Mouse (Mus musculus): ENCODE results near the gene 4931409K22Rik. TPM values are rescaled to one million over a fixed set of nuclear protein-coding genes. Genes with fewer than 3 reads are reported as not detected.

Gene 4931409K22Rik
- polyA plus RNA-seq, 1 experiment from 2014 or later: 0.26 TPM

DNA sequence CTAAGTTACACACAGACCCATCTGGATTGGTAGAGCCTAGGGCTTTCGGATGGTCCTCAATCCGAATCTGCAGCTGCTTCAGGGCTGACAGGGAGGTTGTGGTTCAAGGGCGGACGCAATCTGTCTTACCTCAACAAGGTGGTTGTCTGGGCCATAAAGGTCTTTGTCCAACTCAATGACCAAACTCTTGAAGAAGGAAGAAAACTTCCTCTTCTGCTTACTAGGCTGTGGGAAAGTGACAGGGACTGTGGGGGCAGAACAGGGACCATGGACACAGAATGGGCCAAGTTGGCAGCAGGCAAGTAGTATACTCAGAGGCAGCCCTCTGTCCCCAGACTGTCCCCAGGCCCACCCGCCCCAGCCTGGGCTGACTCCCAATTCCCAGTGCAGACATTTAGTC, 38.7 kb upstream of the 4931409K22Rik start:
- no peaks in the 10 kb centered on the region for H3K9me3 ChIP-seq (ENCODE audit: control insufficient read depth, low read length)

DNA sequence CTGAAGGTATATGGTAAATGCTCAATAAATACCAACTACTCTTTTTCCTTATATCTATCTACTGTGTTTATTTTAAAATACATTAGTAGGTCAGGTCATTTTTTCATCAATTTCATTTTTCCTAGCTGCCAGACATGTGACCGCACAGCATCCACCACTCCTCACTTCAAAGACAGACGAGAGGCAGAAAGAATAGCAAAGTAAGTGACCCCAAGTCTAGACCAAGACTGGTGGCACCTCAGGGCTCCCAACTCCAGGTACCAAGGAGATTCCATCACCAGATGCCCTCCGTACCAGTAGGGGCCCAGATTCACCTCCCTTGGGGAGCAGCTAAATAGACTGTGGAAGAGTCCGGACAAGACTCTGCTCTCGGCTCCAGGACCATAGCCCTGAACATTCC, 37.7 kb upstream of the 4931409K22Rik start:
- no peaks in the 10 kb centered on the region for H3K9me3 ChIP-seq (ENCODE audit: control insufficient read depth, low read length)
- ATAC-seq (ENCODE audit: low FRiP score, low TSS enrichment): no peak
- H3K36me3 ChIP-seq (ENCODE audit: control insufficient read depth, insufficient read depth, low read length): peaks cover 56% of the 10 kb centered on the region
- no peak overlapping the region for H3K4me3 ChIP-seq (ENCODE audit: low read length)
- H3K27me3 ChIP-seq (ENCODE audit: control insufficient read depth, insufficient read depth, low read length): no peaks in the 10 kb centered on the region
- peaks cover 41% of the 10 kb centered on the region for H3K4me1 ChIP-seq (ENCODE audit: control insufficient read depth, insufficient read depth, low read length)
- WGBS: 94% methylated on average over 5 of the region's 5 CpGs
- no peak overlapping the region for H3K4me2 ChIP-seq (replicated peaks; ENCODE audit: low read depth, low read length)
- H3K9ac ChIP-seq (ENCODE audit: low read depth, low read length): no peak overlapping the region
- H3K27ac ChIP-seq (ENCODE audit: low read depth, low read length): no peak overlapping the region

More for the DNA sequence above, 38.7 kb upstream of the 4931409K22Rik start:
- H3K4me2 ChIP-seq (replicated peaks; ENCODE audit: low read depth, low read length): no peak overlapping the region
- WGBS: 90% methylated on average over 5 of the region's 5 CpGs
- peaks cover 48% of the 10 kb centered on the region for H3K36me3 ChIP-seq (ENCODE audit: control insufficient read depth, insufficient read depth, low read length)
- H3K4me3 ChIP-seq (ENCODE audit: low read length): no peak overlapping the region
- peaks cover 42% of the 10 kb centered on the region for H3K4me1 ChIP-seq (ENCODE audit: control insufficient read depth, insufficient read depth, low read length)
- H3K27ac ChIP-seq (ENCODE audit: low read depth, low read length): no peak overlapping the region
- ATAC-seq (ENCODE audit: low FRiP score, low TSS enrichment): no peak
- no peaks in the 10 kb centered on the region for H3K27me3 ChIP-seq (ENCODE audit: control insufficient read depth, insufficient read depth, low read length)
- H3K9ac ChIP-seq (ENCODE audit: low read depth, low read length): no peak overlapping the region

GRCm38 (mm10) chr5:24593928-24594327, 37.3 kb upstream of the 4931409K22Rik start:
- Histone ChIP-seq H3K36me3 (ENCODE audit: control insufficient read depth, insufficient read depth, low read length) (peaks cover 60% of the 10 kb centered on the region), H3K4me3 (ENCODE audit: low read length) (no peak overlapping the region), H3K4me2 (replicated peaks; ENCODE audit: low read depth, low read length) (no peak overlapping the region), H3K27me3 (ENCODE audit: control insufficient read depth, insufficient read depth, low read length) (no peaks in the 10 kb centered on the region), H3K9ac (ENCODE audit: low read depth, low read length) (no peak overlapping the region), H3K4me1 (ENCODE audit: control insufficient read depth, insufficient read depth, low read length) (peaks cover 36% of the 10 kb centered on the region), H3K27ac (ENCODE audit: low read depth, low read length) (no peak overlapping the region), H3K9me3 (ENCODE audit: control insufficient read depth, low read length) (no peaks in the 10 kb centered on the region)
- WGBS: 72% methylated on average over 10 of the region's 10 CpGs
- ATAC-seq (ENCODE audit: low FRiP score, low TSS enrichment): no peak

GRCm38 (mm10) chr5:24593230-24593629, 36.6 kb upstream of the 4931409K22Rik start:
- H3K27ac ChIP-seq (ENCODE audit: low read depth, low read length): no peak overlapping the region
- ATAC-seq (ENCODE audit: low FRiP score, low TSS enrichment): no peak
- H3K4me1 ChIP-seq (ENCODE audit: control insufficient read depth, insufficient read depth, low read length): peaks cover 29% of the 10 kb centered on the region
- H3K9ac ChIP-seq (ENCODE audit: low read depth, low read length): no peak overlapping the region
- WGBS: 83% methylated on average over 10 of the region's 10 CpGs
- H3K9me3 ChIP-seq (ENCODE audit: control insufficient read depth, low read length): no peaks in the 10 kb centered on the region
- H3K36me3 ChIP-seq (ENCODE audit: control insufficient read depth, insufficient read depth, low read length): peaks cover 66% of the 10 kb centered on the region
- H3K4me2 ChIP-seq (replicated peaks; ENCODE audit: low read depth, low read length): no peak overlapping the region
- H3K27me3 ChIP-seq (ENCODE audit: control insufficient read depth, insufficient read depth, low read length): no peaks in the 10 kb centered on the region
- H3K4me3 ChIP-seq (ENCODE audit: low read length): no peak overlapping the region

DNA sequence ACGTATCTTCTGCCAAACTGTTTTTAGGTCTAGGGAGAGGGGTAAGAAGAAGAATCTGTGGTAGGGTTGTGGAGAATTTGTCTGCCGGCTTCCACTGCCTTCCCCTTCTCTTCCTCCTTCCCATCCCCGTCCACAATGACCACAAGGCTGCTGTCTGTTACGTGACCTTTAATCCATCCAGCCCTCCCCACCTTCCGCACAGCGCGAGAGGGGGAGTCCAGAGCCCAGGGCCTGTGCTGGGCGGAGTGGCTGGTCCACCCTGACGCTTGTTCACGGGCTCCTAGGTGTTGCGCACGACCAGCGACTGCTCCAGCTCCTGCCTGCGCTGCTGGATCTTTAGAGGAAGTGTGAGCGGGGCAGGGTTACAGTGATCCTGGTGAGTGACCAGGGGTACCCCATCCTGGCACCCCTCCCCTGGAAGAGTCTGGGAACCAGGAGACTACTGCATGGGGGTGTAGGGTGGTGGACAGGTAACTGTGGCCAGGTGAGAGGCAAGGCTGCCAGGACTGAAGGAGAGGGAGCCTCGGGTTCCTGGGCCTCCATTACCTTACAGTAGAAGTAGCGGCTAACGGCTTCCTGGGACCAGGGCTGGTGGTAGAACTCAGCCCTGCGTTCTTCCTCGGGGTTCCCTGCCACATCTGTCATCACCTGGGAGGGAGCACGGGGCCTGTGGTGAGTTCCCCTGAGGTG, 36.0 kb upstream of the 4931409K22Rik start:
- peaks cover 29% of the 10 kb centered on the region for H3K4me1 ChIP-seq (ENCODE audit: control insufficient read depth, insufficient read depth, low read length)
- 59% methylated on average over 21 of the region's 21 CpGs for WGBS
- no peak for ATAC-seq (ENCODE audit: low FRiP score, low TSS enrichment)
- H3K9me3 ChIP-seq (ENCODE audit: control insufficient read depth, low read length): no peaks in the 10 kb centered on the region
- H3K4me2 ChIP-seq (replicated peaks; ENCODE audit: low read depth, low read length): no peak overlapping the region; the same call in 1 of the 2 replicates
- no peak overlapping the region for H3K27ac ChIP-seq (ENCODE audit: low read depth, low read length)
- no peak overlapping the region for H3K4me3 ChIP-seq (ENCODE audit: low read length)
- H3K9ac ChIP-seq (ENCODE audit: low read depth, low read length): no peak overlapping the region
- peaks cover 66% of the 10 kb centered on the region for H3K36me3 ChIP-seq (ENCODE audit: control insufficient read depth, insufficient read depth, low read length)
- H3K27me3 ChIP-seq (ENCODE audit: control insufficient read depth, insufficient read depth, low read length): no peaks in the 10 kb centered on the region

- no peaks in the 10 kb centered on the region for H3K27me3 ChIP-seq (ENCODE audit: control insufficient read depth, insufficient read depth, low read length)
- H3K4me3 ChIP-seq (ENCODE audit: low read length): no peak overlapping the region
- 0 out of 2 replicates have a peak overlapping the region, but pooled peaks have one; percentile 12 for H3K9ac ChIP-seq (ENCODE audit: low read depth, low read length)
- ATAC-seq (ENCODE audit: low FRiP score, low TSS enrichment): no peak
- H3K4me2 ChIP-seq (replicated peaks; ENCODE audit: low read depth, low read length): peak overlapping the region; percentile 33
- H3K9me3 ChIP-seq (ENCODE audit: control insufficient read depth, low read length): no peaks in the 10 kb centered on the region
- no peak overlapping the region; the same call in 1 of the 2 replicates for H3K27ac ChIP-seq (ENCODE audit: low read depth, low read length)
- 41% methylated on average over 24 of the region's 24 CpGs for WGBS
- H3K4me1 ChIP-seq (ENCODE audit: control insufficient read depth, insufficient read depth, low read length): peaks cover 32% of the 10 kb centered on the region
- peaks cover 66% of the 10 kb centered on the region for H3K36me3 ChIP-seq (ENCODE audit: control insufficient read depth, insufficient read depth, low read length)
Measured at GRCm38 (mm10) chr5:24591796-24592470, 35.3 kb upstream of the 4931409K22Rik start.

DNA sequence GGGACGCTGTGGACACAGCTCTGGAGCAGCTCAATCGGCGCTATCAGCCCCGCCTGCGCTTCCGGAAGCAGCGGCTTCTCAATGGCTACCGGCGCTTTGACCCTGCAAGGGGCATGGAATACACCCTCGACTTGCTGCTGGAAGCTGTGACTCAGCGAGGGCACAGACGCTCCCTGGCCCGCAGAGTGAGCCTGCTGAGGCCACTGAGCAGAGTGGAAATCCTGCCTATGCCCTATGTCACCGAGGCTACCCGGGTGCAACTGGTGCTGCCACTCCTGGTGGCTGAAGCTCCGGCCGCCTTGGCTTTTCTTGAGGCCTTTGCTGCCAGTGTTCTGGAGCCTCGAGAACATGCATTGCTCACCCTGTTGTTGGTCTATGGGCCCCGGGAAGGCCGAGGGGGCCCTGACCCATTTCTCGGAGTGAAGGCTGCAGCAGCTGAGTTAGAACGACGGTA, 34.7 kb upstream of the 4931409K22Rik start:
- 21% methylated on average over 23 of the region's 23 CpGs for WGBS
- Histone ChIP-seq H3K9me3 (ENCODE audit: control insufficient read depth, low read length) (no peaks in the 10 kb centered on the region), H3K4me1 (ENCODE audit: control insufficient read depth, insufficient read depth, low read length) (peaks cover 27% of the 10 kb centered on the region), H3K4me2 (replicated peaks; ENCODE audit: low read depth, low read length) (peak overlapping the region; percentile 33), H3K9ac (ENCODE audit: low read depth, low read length) (peak overlapping the region; percentile 12; the same call in 1 of the 2 replicates), H3K36me3 (ENCODE audit: control insufficient read depth, insufficient read depth, low read length) (peaks cover 66% of the 10 kb centered on the region), H3K27me3 (ENCODE audit: control insufficient read depth, insufficient read depth, low read length) (no peaks in the 10 kb centered on the region), H3K4me3 (ENCODE audit: low read length) (peak overlapping the region; percentile 5; the same call in 1 of the 2 replicates), H3K27ac (ENCODE audit: low read depth, low read length) (peak overlapping the region; percentile 37; the same call in 1 of the 2 replicates)
- 0 out of 2 replicates have a peak, but pooled peaks have one; percentile 11 for ATAC-seq (ENCODE audit: low FRiP score, low TSS enrichment)

DNA sequence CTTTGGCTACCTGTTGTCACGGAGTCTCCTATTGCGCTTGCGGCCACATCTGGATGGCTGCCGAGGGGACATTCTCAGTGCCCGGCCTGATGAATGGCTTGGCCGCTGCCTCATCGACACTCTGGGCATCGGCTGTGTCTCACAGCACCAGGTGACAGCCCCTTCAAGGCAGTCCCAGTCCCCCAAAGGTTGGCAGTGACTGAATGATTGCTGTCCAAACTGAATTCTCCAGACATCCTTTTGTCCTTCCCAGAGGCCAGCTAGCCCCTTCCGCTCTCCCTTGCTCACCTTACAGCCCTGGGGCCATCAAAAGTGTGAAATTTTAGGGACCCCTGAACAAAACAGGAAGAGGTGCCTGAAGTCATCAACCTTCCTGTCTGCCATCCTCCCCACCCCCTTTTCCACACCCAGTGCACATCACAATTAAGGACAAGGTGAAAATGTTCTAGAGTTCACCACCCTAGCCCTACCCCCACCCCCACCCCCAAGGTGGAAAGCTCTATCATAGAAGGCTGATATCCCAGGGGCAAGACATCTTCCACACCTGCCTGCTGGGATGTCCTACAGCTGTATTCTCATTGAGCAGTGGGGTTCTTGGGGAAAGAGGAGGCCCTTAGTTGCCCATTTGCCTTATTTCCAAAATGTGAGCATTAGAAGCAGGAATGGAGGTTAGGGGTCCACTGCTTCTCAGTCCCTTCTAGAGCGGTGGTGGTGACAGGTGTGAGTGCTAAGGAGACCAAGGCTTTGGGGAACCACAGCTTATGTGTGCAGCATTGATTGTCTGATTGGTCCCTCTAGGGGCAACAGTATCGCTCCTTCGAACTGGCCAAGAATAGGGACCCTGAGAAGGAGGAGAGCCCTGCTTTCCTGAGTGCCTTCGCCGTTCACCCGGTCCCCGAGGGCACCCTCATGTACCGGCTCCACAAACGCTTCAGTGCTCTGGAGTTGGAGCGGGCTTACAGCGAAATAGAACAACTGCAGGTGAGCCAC, 33.2 kb upstream of the 4931409K22Rik start:
- no peak for ATAC-seq (ENCODE audit: low FRiP score, low TSS enrichment)
- no peaks in the 10 kb centered on the region for H3K9me3 ChIP-seq (ENCODE audit: control insufficient read depth, low read length)
- no peak overlapping the region for H3K4me3 ChIP-seq (ENCODE audit: low read length)
- H3K27me3 ChIP-seq (ENCODE audit: control insufficient read depth, insufficient read depth, low read length): no peaks in the 10 kb centered on the region
- H3K4me2 ChIP-seq (replicated peaks; ENCODE audit: low read depth, low read length): no peak overlapping the region
- H3K4me1 ChIP-seq (ENCODE audit: control insufficient read depth, insufficient read depth, low read length): peaks cover 27% of the 10 kb centered on the region
- H3K9ac ChIP-seq (ENCODE audit: low read depth, low read length): no peak overlapping the region
- H3K27ac ChIP-seq (ENCODE audit: low read depth, low read length): no peak overlapping the region
- peaks cover 54% of the 10 kb centered on the region for H3K36me3 ChIP-seq (ENCODE audit: control insufficient read depth, insufficient read depth, low read length)
- WGBS: 89% methylated on average over 20 of the region's 20 CpGs
